Mouse (Mus musculus) thymus, adult 2 months (tissue): Measurements from ENCODE around the gene Gpc6. TPM values are rescaled to one million over a fixed set of nuclear protein-coding genes. Genes with fewer than 3 reads are reported as not detected.

Experiments
- DNase-seq: peaks from one replicate; pipeline ENCODE4 v3.0.0; 2021
- H3K27ac ChIP-seq: fragments of 200-500 bp; 2 replicates; pipeline ENCODE4 v1.5.1; 2012; ENCODE audit warnings: low read length, control low read depth; ENCODE audit not compliant: control insufficient read depth, insufficient read depth
- H3K27me3 ChIP-seq: fragments of 200-500 bp; 2 replicates; pipeline ENCODE4 v1.6.1; 2012; ENCODE audit warnings: mild to moderate bottlenecking, low read length, moderate library complexity, mixed read lengths; ENCODE audit not compliant: control insufficient read depth, insufficient read depth
- H3K36me3 ChIP-seq: fragments of 200-500 bp; 2 replicates; pipeline ENCODE4 v1.6.1; 2012; ENCODE audit warnings: mild to moderate bottlenecking, low read length, moderate library complexity; ENCODE audit not compliant: control insufficient read depth, insufficient read depth
- H3K4me1 ChIP-seq: fragments of 200-500 bp; replicated peaks from 2 replicates; pipeline ENCODE4 v1.6.1; 2012; ENCODE audit warnings: low read length; ENCODE audit not compliant: control insufficient read depth, insufficient read depth
- H3K4me3 ChIP-seq: fragments of 200-500 bp; 2 replicates; pipeline ENCODE4 v1.5.1; 2012; ENCODE audit warnings: mild to moderate bottlenecking, low read length, control low read depth, moderate library complexity; ENCODE audit not compliant: control insufficient read depth, insufficient read depth
- CTCF ChIP-seq: fragments of 200-500 bp; IDR thresholded peaks from 2 replicates; pipeline ENCODE4 v1.5.1; 2012; ENCODE audit warnings: mild to moderate bottlenecking, control low read depth, low read length, moderate library complexity, borderline replicate concordance; ENCODE audit not compliant: control insufficient read depth, poor library complexity, insufficient read depth; ENCODE audit errors: extremely low read depth
- POLR2A ChIP-seq: fragments of 200-500 bp; IDR thresholded peaks from 2 replicates; pipeline ENCODE4 v1.6.1; 2012; ENCODE audit warnings: mild to moderate bottlenecking, low read length, control low read depth, moderate library complexity; ENCODE audit not compliant: control insufficient read depth, poor library complexity, insufficient read depth; ENCODE audit errors: extremely low read depth
- WGBS: fragments of 180-500 bp; shearing (Covaris S2); methylation state at CpG from one replicate; pipeline ENCODE4 v1.1.7; 2018; 5-methylcytosine and 5-hydroxymethylcytosine counted together
- polyA plus RNA-seq: library from polyadenylated mRNA; depleted of rRNA; stranded (reverse); fragments of >200 nt; gene quantifications from 2 replicates; pipeline ENCODE4 v1.2.3, GENCODE M21; 2012

The Gpc6 gene
- polyA plus RNA-seq, 1 experiment = 1.5 TPM

- no peak for TF ChIP-seq POLR2A
- Histone ChIP-seq H3K4me1 (no peaks in the 10 kb centered on the region), H3K36me3 (no peaks in the 10 kb centered on the region), H3K27me3 (no peaks in the 10 kb centered on the region), H3K27ac (no peak overlapping the region), H3K4me3 (no peak overlapping the region)
- 20% methylated on average over 2 of the region's 2 CpGs for WGBS
- DNase-seq = no peak
These were observed 52.1 kb downstream of the Gpc6 start for GRCm38 (mm10) chr14:116977259-116977658.

DNA sequence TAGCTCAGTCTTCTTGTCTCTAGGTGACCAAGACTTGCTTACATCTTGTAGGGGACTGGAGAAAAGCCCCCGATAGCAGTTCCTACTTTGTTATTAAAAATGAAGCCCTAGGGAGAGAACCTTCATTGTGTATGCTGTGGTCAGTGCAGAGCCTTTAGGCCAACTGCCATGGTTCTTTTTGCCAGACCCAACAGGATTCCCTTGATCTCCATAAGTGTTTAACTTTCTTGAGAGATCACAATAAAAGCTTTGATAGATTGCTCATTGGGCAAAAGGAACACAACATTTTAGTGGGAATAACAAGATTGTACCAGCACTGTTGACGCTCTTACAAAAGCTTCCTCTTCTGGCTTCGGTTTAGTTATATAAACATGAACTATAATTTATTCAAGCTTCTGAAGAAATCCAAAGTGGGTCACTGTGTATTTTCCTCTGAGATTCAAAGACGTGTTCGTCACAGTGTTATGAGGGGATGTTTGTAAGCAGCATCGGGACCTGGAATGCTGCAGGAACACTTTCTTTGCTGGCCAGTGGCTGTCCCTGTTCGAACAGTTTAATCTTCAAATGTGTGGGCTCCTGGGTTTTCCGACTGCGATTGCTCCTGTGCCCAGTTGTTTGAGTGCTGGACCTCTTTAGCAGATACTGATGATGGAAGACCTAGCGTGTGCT lies 54.7 kb downstream of the Gpc6 start:
- no peak for DNase-seq
- TF ChIP-seq CTCF (no peak), POLR2A (no peak)
- no peak overlapping the region for H3K4me3 ChIP-seq
- 86% methylated on average over 10 of the region's 10 CpGs for WGBS
- no peaks in the 10 kb centered on the region for H3K4me1 ChIP-seq
- H3K27me3 ChIP-seq = no peaks in the 10 kb centered on the region
- no peaks in the 10 kb centered on the region for H3K36me3 ChIP-seq
- H3K27ac ChIP-seq = no peak overlapping the region

DNA sequence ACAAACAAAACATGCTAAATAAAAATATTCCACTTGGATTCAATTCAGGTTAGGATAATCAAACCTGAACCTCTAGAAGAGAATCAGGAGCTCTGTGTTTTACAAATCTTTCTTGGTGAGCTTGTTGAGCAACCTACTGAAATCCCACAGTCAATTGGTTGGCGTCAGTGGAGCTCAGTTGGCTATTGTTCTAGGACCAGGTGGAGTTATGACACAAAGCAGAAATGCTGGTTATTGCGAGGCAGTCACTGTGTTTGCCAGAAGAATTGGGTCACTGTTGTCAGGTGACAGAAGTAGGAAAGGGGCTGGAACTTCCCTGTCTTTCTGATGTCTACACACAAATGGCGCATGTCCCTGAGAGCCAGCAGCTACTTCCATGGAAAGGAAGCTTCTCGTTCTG lies 56.6 kb downstream of the Gpc6 start:
- Histone ChIP-seq H3K27ac (no peak overlapping the region), H3K4me1 (no peaks in the 10 kb centered on the region), H3K36me3 (no peaks in the 10 kb centered on the region), H3K4me3 (no peak overlapping the region), H3K27me3 (no peaks in the 10 kb centered on the region)
- whole genome bisulfite sequencing = 92% methylated on average over 4 of the region's 4 CpGs
- TF ChIP-seq CTCF = no peak
- TF ChIP-seq POLR2A = no peak
- no peak for DNase-seq

GRCm38 (mm10) chr14:116987341-116987740 lies 62.2 kb downstream of the Gpc6 start:
- no peaks in the 10 kb centered on the region for H3K27me3 ChIP-seq
- WGBS = 93% methylated on average over 3 of the region's 3 CpGs
- no peak overlapping the region for H3K4me3 ChIP-seq
- TF ChIP-seq POLR2A = no peak
- TF ChIP-seq CTCF = no peak
- no peak for DNase-seq
- H3K4me1 ChIP-seq = no peaks in the 10 kb centered on the region
- H3K36me3 ChIP-seq = no peaks in the 10 kb centered on the region
- no peak overlapping the region for H3K27ac ChIP-seq

DNA sequence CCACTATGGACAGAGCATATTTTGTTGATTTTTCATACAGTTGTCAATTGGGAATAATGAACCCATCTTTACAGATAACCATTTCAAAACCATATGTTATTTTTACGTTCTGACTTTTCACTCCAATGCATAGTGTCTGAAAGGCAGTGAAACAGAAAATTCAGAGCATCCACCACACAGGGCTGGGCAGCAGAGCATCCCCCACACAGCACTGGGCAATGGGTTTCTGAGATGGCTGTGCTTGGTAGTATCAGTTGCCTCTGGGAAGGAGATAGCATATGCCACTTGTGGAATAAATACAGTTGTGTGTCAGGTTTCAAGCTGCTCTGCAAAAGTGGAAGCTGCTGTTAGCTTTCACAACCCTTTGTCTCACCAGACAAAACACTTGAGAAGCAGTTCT lies 75.3 kb downstream of the Gpc6 start:
- Histone ChIP-seq H3K36me3 (no peaks in the 10 kb centered on the region), H3K27me3 (no peaks in the 10 kb centered on the region), H3K4me3 (no peak overlapping the region), H3K4me1 (no peaks in the 10 kb centered on the region), H3K27ac (no peak overlapping the region)
- no peak for DNase-seq
- WGBS = 86% methylated on average over 1 of the region's 1 CpGs
- TF ChIP-seq POLR2A = no peak
- TF ChIP-seq CTCF = no peak

GRCm38 (mm10) chr14:117002313-117002712 lies 77.2 kb downstream of the Gpc6 start:
- no peak overlapping the region for H3K4me3 ChIP-seq
- no peaks in the 10 kb centered on the region for H3K27me3 ChIP-seq
- WGBS = 92% methylated on average over 8 of the region's 8 CpGs
- TF ChIP-seq POLR2A = no peak
- no peak for TF ChIP-seq CTCF
- H3K27ac ChIP-seq = no peak overlapping the region
- no peaks in the 10 kb centered on the region for H3K36me3 ChIP-seq
- H3K4me1 ChIP-seq = no peaks in the 10 kb centered on the region
- no peak for DNase-seq

- H3K36me3 ChIP-seq = no peaks in the 10 kb centered on the region
- H3K4me3 ChIP-seq = no peak overlapping the region
- no peak for DNase-seq
- 89% methylated on average over 3 of the region's 3 CpGs for WGBS
- H3K27ac ChIP-seq = no peak overlapping the region
- no peaks in the 10 kb centered on the region for H3K27me3 ChIP-seq
- TF ChIP-seq POLR2A (no peak), CTCF (no peak)
- no peaks in the 10 kb centered on the region for H3K4me1 ChIP-seq
These were observed 83.7 kb downstream of the Gpc6 start for GRCm38 (mm10) chr14:117008781-117009180.
